Mouse (Mus musculus) thymus, adult 2 months (tissue): ENCODE measurements around the gene Hoxb8. TPM values are rescaled to one million over a fixed set of nuclear protein-coding genes. Genes with fewer than 3 reads are reported as not detected.

Experiments
- DNase-seq: peaks from one replicate; pipeline ENCODE4 v3.0.0; 2021
- H3K27ac ChIP-seq: fragments of 200-500 bp; 2 replicates; pipeline ENCODE4 v1.5.1; 2012; ENCODE audit warnings: low read length, control low read depth; ENCODE audit not compliant: control insufficient read depth, insufficient read depth
- H3K27me3 ChIP-seq: fragments of 200-500 bp; 2 replicates; pipeline ENCODE4 v1.6.1; 2012; ENCODE audit warnings: mild to moderate bottlenecking, low read length, moderate library complexity, mixed read lengths; ENCODE audit not compliant: control insufficient read depth, insufficient read depth
- H3K36me3 ChIP-seq: fragments of 200-500 bp; 2 replicates; pipeline ENCODE4 v1.6.1; 2012; ENCODE audit warnings: mild to moderate bottlenecking, low read length, moderate library complexity; ENCODE audit not compliant: control insufficient read depth, insufficient read depth
- H3K4me1 ChIP-seq: fragments of 200-500 bp; replicated peaks from 2 replicates; pipeline ENCODE4 v1.6.1; 2012; ENCODE audit warnings: low read length; ENCODE audit not compliant: control insufficient read depth, insufficient read depth
- H3K4me3 ChIP-seq: fragments of 200-500 bp; 2 replicates; pipeline ENCODE4 v1.5.1; 2012; ENCODE audit warnings: mild to moderate bottlenecking, low read length, control low read depth, moderate library complexity; ENCODE audit not compliant: control insufficient read depth, insufficient read depth
- CTCF ChIP-seq: fragments of 200-500 bp; IDR thresholded peaks from 2 replicates; pipeline ENCODE4 v1.5.1; 2012; ENCODE audit warnings: mild to moderate bottlenecking, control low read depth, low read length, moderate library complexity, borderline replicate concordance; ENCODE audit not compliant: control insufficient read depth, poor library complexity, insufficient read depth; ENCODE audit errors: extremely low read depth
- POLR2A ChIP-seq: fragments of 200-500 bp; IDR thresholded peaks from 2 replicates; pipeline ENCODE4 v1.6.1; 2012; ENCODE audit warnings: mild to moderate bottlenecking, low read length, control low read depth, moderate library complexity; ENCODE audit not compliant: control insufficient read depth, poor library complexity, insufficient read depth; ENCODE audit errors: extremely low read depth
- WGBS: fragments of 180-500 bp; shearing (Covaris S2); methylation state at CpG from one replicate; pipeline ENCODE4 v1.1.7; 2018; 5-methylcytosine and 5-hydroxymethylcytosine counted together
- polyA plus RNA-seq: library from polyadenylated mRNA; depleted of rRNA; stranded (reverse); fragments of >200 nt; gene quantifications from 2 replicates; pipeline ENCODE4 v1.2.3, GENCODE M21; 2012

Gene Hoxb8
- polyA plus RNA-seq, 1 experiment = 0.20 TPM

- Histone ChIP-seq H3K27ac (no peak overlapping the region), H3K36me3 (no peaks in the 10 kb centered on the region), H3K4me3 (no peak overlapping the region), H3K4me1 (no peaks in the 10 kb centered on the region), H3K27me3 (peaks cover 34% of the 10 kb centered on the region)
- no peak for TF ChIP-seq CTCF
- no peak for TF ChIP-seq POLR2A
- WGBS = 7% methylated on average over 39 of the region's 39 CpGs
- no peak for DNase-seq
These were observed 26.4 kb upstream of the Hoxb8 start for GRCm38 (mm10) chr11:96255111-96255995.

GRCm38 (mm10) chr11:96255996-96256445 is 25.7 kb upstream of the Hoxb8 start:
- no peak for TF ChIP-seq POLR2A
- no peak for TF ChIP-seq CTCF
- Histone ChIP-seq H3K27me3 (peaks cover 31% of the 10 kb centered on the region), H3K4me3 (no peak overlapping the region), H3K27ac (no peak overlapping the region), H3K4me1 (no peaks in the 10 kb centered on the region), H3K36me3 (no peaks in the 10 kb centered on the region)
- WGBS = 21% methylated on average over 14 of the region's 14 CpGs
- DNase-seq = no peak

GRCm38 (mm10) chr11:96257141-96257540 is 24.6 kb upstream of the Hoxb8 start:
- Histone ChIP-seq H3K27me3 (peaks cover 26% of the 10 kb centered on the region), H3K36me3 (no peaks in the 10 kb centered on the region), H3K4me3 (no peak overlapping the region), H3K4me1 (no peaks in the 10 kb centered on the region), H3K27ac (no peak overlapping the region)
- no peak for DNase-seq
- no peak for TF ChIP-seq CTCF
- no peak for TF ChIP-seq POLR2A
- WGBS = 77% methylated on average over 2 of the region's 2 CpGs

GRCm38 (mm10) chr11:96259038-96259437 is 22.7 kb upstream of the Hoxb8 start:
- H3K27me3 ChIP-seq = peaks cover 20% of the 10 kb centered on the region
- H3K27ac ChIP-seq = no peak overlapping the region
- H3K36me3 ChIP-seq = no peaks in the 10 kb centered on the region
- H3K4me3 ChIP-seq = no peak overlapping the region
- WGBS = 60% methylated on average over 2 of the region's 2 CpGs
- H3K4me1 ChIP-seq = no peaks in the 10 kb centered on the region
- TF ChIP-seq POLR2A (no peak), CTCF (no peak)
- no peak for DNase-seq

GRCm38 (mm10) chr11:96259511-96259910 is 22.2 kb upstream of the Hoxb8 start:
- Histone ChIP-seq H3K4me1 (no peaks in the 10 kb centered on the region), H3K4me3 (no peak overlapping the region), H3K27ac (no peak overlapping the region), H3K27me3 (peaks cover 21% of the 10 kb centered on the region), H3K36me3 (no peaks in the 10 kb centered on the region)
- 28% methylated on average over 1 of the region's 1 CpGs for WGBS
- no peak for TF ChIP-seq CTCF
- no peak for TF ChIP-seq POLR2A
- DNase-seq = no peak

GRCm38 (mm10) chr11:96260310-96260970 is 21.3 kb upstream of the Hoxb8 start:
- Histone ChIP-seq H3K4me3 (no peak overlapping the region), H3K27ac (no peak overlapping the region), H3K36me3 (no peaks in the 10 kb centered on the region), H3K4me1 (no peaks in the 10 kb centered on the region), H3K27me3 (peaks cover 22% of the 10 kb centered on the region)
- no peak for DNase-seq
- 40% methylated on average over 23 of the region's 23 CpGs for WGBS
- TF ChIP-seq POLR2A (no peak), CTCF (no peak)
